Comparison of ENCODE assay signal across 28 mouse cellular contexts in the genomic region with DNA sequence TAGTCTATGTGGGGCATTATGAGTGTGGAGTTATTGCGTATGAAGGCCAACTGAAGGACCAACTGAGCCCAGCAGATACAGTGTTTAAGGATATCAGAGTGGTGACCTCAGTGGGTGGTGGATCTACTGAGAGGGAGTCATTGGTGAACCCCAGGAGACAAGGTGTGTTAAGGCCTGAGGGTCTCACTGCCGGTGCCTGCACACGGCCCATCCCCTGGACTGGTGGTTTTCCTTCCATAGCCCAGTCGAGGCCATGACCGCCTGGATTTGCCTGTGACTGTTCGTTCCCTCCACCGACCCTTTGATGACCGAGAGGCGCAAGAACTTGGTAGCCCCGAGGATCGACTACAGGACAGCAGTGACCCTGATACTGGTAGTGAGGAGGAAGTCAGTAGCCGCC. TPM values are rescaled to one million over a fixed set of nuclear protein-coding genes. Genes with fewer than 3 reads are reported as not detected.
A peak's percentile ranks its signal among the peaks of the same experiment; 100 is the strongest.
DNase-seq lines count a peak whose midpoint lies in the region; ATAC-seq and TF ChIP-seq lines count a peak whose summit lies in the region.
"Had no signal": no experiment of that assay in that cellular context is flagged by ENCODE, and none has a peak within 500 bp of the region (broad histone marks: within the 10 kb centered on the region; RNA-seq: fewer than 3 reads in every experiment).

No protein-coding gene starts in this region.

- DNase-seq in gastrocnemius, adult 2 months, result peak; percentile 14
- DNase-seq in gastrocnemius, postnatal 36 days, result no peak
- DNase-seq in kidney, postnatal 4 days, result peak; percentile 1 to 2
- DNase-seq in kidney, postnatal 36 days, result no peak
- DNase-seq: adrenal gland, adult 8-10 months; adrenal gland, postnatal 14 days; adrenal gland, postnatal 36 days; B cell, adult 2 months; cerebellum, adult 11-12 months; cerebellum, adult 2 months; cerebellum, adult 9-10 months; cerebellum, postnatal 10 days; cerebellum, postnatal 25 days had no signal

- ATAC-seq in hindbrain, embryonic 16.5 days, result no peak
- ATAC-seq in midbrain, embryonic 13.5 days, result no peak
- ATAC-seq: activated CD4-positive, CD25-positive, alpha-beta regulatory T cell, adult 4 months; CD4-positive, CD25-positive, alpha-beta regulatory T cell, adult 4 months; forebrain, embryonic 13.5 days; forebrain, embryonic 16.5 days; Patski had no signal

- H3K27me3 ChIP-seq in ES-Bruce4 (ENCODE audit: control insufficient read depth, insufficient read depth, low read length, poor library complexity, severe bottlenecking) (no peaks in the 10 kb centered on the region), myocyte (ENCODE audit: control insufficient read depth, insufficient read depth, insufficient read length) (no peaks in the 10 kb centered on the region)
- H3K27me3 ChIP-seq in hindbrain, embryonic 16.5 days (replicated peaks; ENCODE audit: control insufficient read depth, insufficient read depth, low read length), result no peaks in the 10 kb centered on the region
- no peaks in the 10 kb centered on the region for H3K27me3 ChIP-seq in midbrain, embryonic 13.5 days
- H3K27me3 ChIP-seq: embryonic facial prominence, embryonic 12.5 days; forebrain, embryonic 13.5 days; Patski had no signal

- 96% methylated on average over 12 of the region's 12 CpGs for WGBS in hindbrain, embryonic 16.5 days
- 93% methylated on average over 12 of the region's 12 CpGs for WGBS in midbrain, embryonic 13.5 days

- intact Hi-C loops in gastrocnemius, adult 2 months (cut with DNase I), result no loop called here
- intact Hi-C loops in gastrocnemius, postnatal 36 days (cut with DNase I), result no loop called here

- H3K36me3 ChIP-seq in ES-Bruce4 (ENCODE audit: control insufficient read depth, insufficient read depth, low read length, poor library complexity, severe bottlenecking) (peaks cover 8% of the 10 kb centered on the region), myocyte (ENCODE audit: control insufficient read depth, insufficient read depth) (peaks cover 78% of the 10 kb centered on the region)
- H3K36me3 ChIP-seq in hindbrain, embryonic 16.5 days (ENCODE audit: control insufficient read depth, insufficient read depth, low read length), result peaks cover 41% of the 10 kb centered on the region
- peaks cover 81% of the 10 kb centered on the region for H3K36me3 ChIP-seq in midbrain, embryonic 13.5 days

- peaks cover 6% of the 10 kb centered on the region for H3K79me2 ChIP-seq in myocyte (ENCODE audit: control insufficient read depth, insufficient read depth)

- no peaks in the 10 kb centered on the region for H3K9me3 ChIP-seq in ES-Bruce4 (replicated peaks; ENCODE audit: control insufficient read depth, insufficient read depth, low read length, poor library complexity, severe bottlenecking)
- no peaks in the 10 kb centered on the region for H3K9me3 ChIP-seq in hindbrain, embryonic 16.5 days (ENCODE audit: control insufficient read depth, low read length)
- H3K9me3 ChIP-seq in midbrain, embryonic 13.5 days, result no peaks in the 10 kb centered on the region
- H3K9me3 ChIP-seq: embryonic facial prominence, embryonic 10.5 days; embryonic facial prominence, embryonic 12.5 days; forebrain, embryonic 13.5 days; G1E had no signal

- TF ChIP-seq POLR2A in ES-Bruce4 (IDR thresholded peaks at IDR 0.05; ENCODE audit: insufficient read depth, low read length) (no peak), myocyte (IDR thresholded peaks at IDR 0.05; ENCODE audit: insufficient read length, low read depth) (peak; percentile 51)

- no peak overlapping the region for H3ac ChIP-seq in myocyte (ENCODE audit: control insufficient read depth, insufficient read length)

- peaks cover 12% of the 10 kb centered on the region for H3K4me1 ChIP-seq in ES-Bruce4 (ENCODE audit: control insufficient read depth, insufficient read depth, low read length)
- no peaks in the 10 kb centered on the region for H3K4me1 ChIP-seq in hindbrain, embryonic 16.5 days (ENCODE audit: control insufficient read depth, insufficient read depth, low read depth, low read length)
- no peaks in the 10 kb centered on the region for H3K4me1 ChIP-seq in midbrain, embryonic 13.5 days (replicated peaks)
- H3K4me1 ChIP-seq: embryonic facial prominence, embryonic 10.5 days; embryonic facial prominence, embryonic 12.5 days; forebrain, embryonic 13.5 days had no signal

- TF ChIP-seq EP300 in ES-Bruce4 (IDR thresholded peaks at IDR 0.05; ENCODE audit: insufficient read depth, low read depth, low read length), result no peak

- no peak overlapping the region for H3K4me3 ChIP-seq in gastrocnemius, adult 2 months
- H3K4me3 ChIP-seq in ES-Bruce4 (ENCODE audit: low read depth, low read length) (no peak overlapping the region), myocyte (no peak overlapping the region)
- H3K4me3 ChIP-seq in hindbrain, embryonic 16.5 days (ENCODE audit: low read length), result no peak overlapping the region
- no peak overlapping the region for H3K4me3 ChIP-seq in midbrain, embryonic 13.5 days (replicated peaks)
- H3K4me3 ChIP-seq: embryonic facial prominence, embryonic 10.5 days; embryonic facial prominence, embryonic 12.5 days; forebrain, embryonic 13.5 days had no signal

- no peak overlapping the region for H3K27ac ChIP-seq in gastrocnemius, adult 2 months
- peak overlapping the region; percentile 73 for H3K27ac ChIP-seq in ES-Bruce4 (ENCODE audit: insufficient read depth, low read length)
- H3K27ac ChIP-seq in hindbrain, embryonic 16.5 days (ENCODE audit: low read depth, low read length), result no peak overlapping the region
- no peak overlapping the region for H3K27ac ChIP-seq in midbrain, embryonic 13.5 days
- H3K27ac ChIP-seq: embryonic facial prominence, embryonic 10.5 days; embryonic facial prominence, embryonic 12.5 days; forebrain, embryonic 13.5 days had no signal

- TF ChIP-seq CTCF in gastrocnemius, adult 2 months (IDR thresholded peaks at IDR 0.05), result no peak
- TF ChIP-seq CTCF in ES-Bruce4 (IDR thresholded peaks at IDR 0.05; ENCODE audit: low read depth, low read length), result no peak

- H3K4me2 ChIP-seq in myocyte (ENCODE audit: low read depth), result no peak overlapping the region
- no peak overlapping the region for H3K4me2 ChIP-seq in hindbrain, embryonic 16.5 days (ENCODE audit: low read length)
- no peak overlapping the region for H3K4me2 ChIP-seq in midbrain, embryonic 13.5 days (replicated peaks)
- H3K4me2 ChIP-seq: embryonic facial prominence, embryonic 12.5 days; forebrain, embryonic 13.5 days had no signal

- no peak overlapping the region for H3K9ac ChIP-seq in ES-Bruce4 (ENCODE audit: low read depth, poor library complexity, severe bottlenecking)
- no peak overlapping the region for H3K9ac ChIP-seq in hindbrain, embryonic 16.5 days (ENCODE audit: low read depth, low read length)
- no peak overlapping the region for H3K9ac ChIP-seq in midbrain, embryonic 13.5 days (replicated peaks)
- H3K9ac ChIP-seq: embryonic facial prominence, embryonic 12.5 days; forebrain, embryonic 13.5 days had no signal

TF ChIP-seq in myocyte, 11 proteins besides CTCF, POLR2A, EP300 and RAD21:
- TF ChIP-seq MYOG (IDR thresholded peaks at IDR 0.05; ENCODE audit: control insufficient read depth in 1 of 3, insufficient read depth in 1 of 3, insufficient read length in 2 of 3, low read depth in 2 of 3) (no peak), CEBPB (IDR thresholded peaks at IDR 0.05; ENCODE audit: insufficient read depth, poor library complexity, severe bottlenecking) (no peak), MYOD1 (IDR thresholded peaks at IDR 0.05; ENCODE audit: control insufficient read depth in 1 of 3, insufficient read length in 2 of 3, low read depth in 2 of 3) (no peak), TCF12 (IDR thresholded peaks at IDR 0.05; ENCODE audit: insufficient read depth, poor library complexity, severe bottlenecking) (no peak), REST (IDR thresholded peaks at IDR 0.05; ENCODE audit: insufficient read depth, insufficient read length) (no peak), POLR2AphosphoS2 (IDR thresholded peaks at IDR 0.05; ENCODE audit: insufficient read length, low read depth) (peak; percentile 92)
TF ChIP-seq in myocyte: peak in this region for 1.

RNA-seq across cellular contexts. Expression of gene Rxfp4, which starts 7.0 kb away (rescaled TPM):
- total RNA-seq in gastrocnemius, adult 2 months (2021), result not detected
- not detected for total RNA-seq in gastrocnemius, postnatal 36 days (2021)
- polyA plus RNA-seq in ES-Bruce4 (2011; ENCODE audit: insufficient read depth, insufficient read length, low read depth, missing spikeins) (not detected in 2 replicates), myocyte (2012; fragmentation: generic; extraction: Trizol) (not detected)
- not detected in 2 replicates for polyA plus RNA-seq in hindbrain, embryonic 16.5 days (2015; fragmentation: Nextera tagmentation; extraction: Ambion mirVana)
- polyA plus RNA-seq in midbrain, embryonic 13.5 days (2015; fragmentation: Nextera tagmentation; extraction: Ambion mirVana), result not detected in 2 replicates
- total RNA-seq: adrenal gland, adult 18-20 months; adrenal gland, adult 8-10 months; adrenal gland, postnatal 14 days; adrenal gland, postnatal 36 days; G1E had no signal
- polyA plus RNA-seq: activated CD4-positive, CD25-positive, alpha-beta regulatory T cell, adult 4 months; cerebellum, adult 2 months; cortical plate, adult 2 months; embryonic facial prominence, embryonic 10.5 days; embryonic facial prominence, embryonic 12.5 days; forebrain, embryonic 11.5 days; forebrain, embryonic 13.5 days; forebrain, embryonic 16.5 days; G1E; Patski had no signal

RNA-seq across cellular contexts. Expression of gene Khdc4, which starts 39.7 kb away (rescaled TPM):
- 10 to 100 TPM; 24.0 TPM for total RNA-seq in gastrocnemius, adult 2 months (2021)
- total RNA-seq in gastrocnemius, postnatal 36 days (2021), result 10 to 100 TPM; 19.9 to 25.0 TPM
- 72.7 and 78.1 TPM in 2 replicates for polyA plus RNA-seq in ES-Bruce4 (2011; ENCODE audit: insufficient read depth, insufficient read length, low read depth, missing spikeins)
- polyA plus RNA-seq in myocyte (2012; fragmentation: generic; extraction: Trizol), result 17.2 TPM
- 70.2 and 81.8 TPM in 2 replicates for polyA plus RNA-seq in hindbrain, embryonic 16.5 days (2015; fragmentation: Nextera tagmentation; extraction: Ambion mirVana)
- polyA plus RNA-seq in midbrain, embryonic 13.5 days (2015; fragmentation: Nextera tagmentation; extraction: Ambion mirVana), result 102 and 105 TPM in 2 replicates

RNA-seq across cellular contexts. Expression of gene Arhgef2, which starts 40.2 kb away (rescaled TPM):
- 10 to 100 TPM; 22.4 to 24.7 TPM for total RNA-seq in gastrocnemius, adult 2 months (2021)
- total RNA-seq in gastrocnemius, postnatal 36 days (2021), result 10 to 100 TPM; 18.5 to 29.3 TPM
- polyA plus RNA-seq in ES-Bruce4 (2011; ENCODE audit: insufficient read depth, insufficient read length, low read depth, missing spikeins) (71.2 and 74.9 TPM in 2 replicates), myocyte (2012; fragmentation: generic; extraction: Trizol) (361 TPM)
- 79.0 and 104 TPM in 2 replicates for polyA plus RNA-seq in hindbrain, embryonic 16.5 days (2015; fragmentation: Nextera tagmentation; extraction: Ambion mirVana)
- 163 and 175 TPM in 2 replicates for polyA plus RNA-seq in midbrain, embryonic 13.5 days (2015; fragmentation: Nextera tagmentation; extraction: Ambion mirVana)

Comparison
In these comparisons a context has a peak if more than half of its experiments do, and no peak if none do; other contexts are left out.
1. DNase-seq: peak in gastrocnemius, adult 2 months (single experiment) and kidney, postnatal 4 days (2 of 2); none in gastrocnemius, postnatal 36 days (0 of 2) and kidney, postnatal 36 days (0 of 2).